Mouse (Mus musculus): ENCODE measurements at regions not wholly inside any gene's neighbourhood (a gene's known extent, or its start where the extent isn't known, plus 50 kb on each side); places are given as distances from the start of the nearest gene placed in this dataset.
A peak's percentile ranks its signal among the peaks of the same experiment; 100 is the strongest.
"Not testable (repeated sequence)": the region's sequence is repeated elsewhere in the genome, so short reads cannot be mapped to it uniquely, and the experiment has no call there.

DNA sequence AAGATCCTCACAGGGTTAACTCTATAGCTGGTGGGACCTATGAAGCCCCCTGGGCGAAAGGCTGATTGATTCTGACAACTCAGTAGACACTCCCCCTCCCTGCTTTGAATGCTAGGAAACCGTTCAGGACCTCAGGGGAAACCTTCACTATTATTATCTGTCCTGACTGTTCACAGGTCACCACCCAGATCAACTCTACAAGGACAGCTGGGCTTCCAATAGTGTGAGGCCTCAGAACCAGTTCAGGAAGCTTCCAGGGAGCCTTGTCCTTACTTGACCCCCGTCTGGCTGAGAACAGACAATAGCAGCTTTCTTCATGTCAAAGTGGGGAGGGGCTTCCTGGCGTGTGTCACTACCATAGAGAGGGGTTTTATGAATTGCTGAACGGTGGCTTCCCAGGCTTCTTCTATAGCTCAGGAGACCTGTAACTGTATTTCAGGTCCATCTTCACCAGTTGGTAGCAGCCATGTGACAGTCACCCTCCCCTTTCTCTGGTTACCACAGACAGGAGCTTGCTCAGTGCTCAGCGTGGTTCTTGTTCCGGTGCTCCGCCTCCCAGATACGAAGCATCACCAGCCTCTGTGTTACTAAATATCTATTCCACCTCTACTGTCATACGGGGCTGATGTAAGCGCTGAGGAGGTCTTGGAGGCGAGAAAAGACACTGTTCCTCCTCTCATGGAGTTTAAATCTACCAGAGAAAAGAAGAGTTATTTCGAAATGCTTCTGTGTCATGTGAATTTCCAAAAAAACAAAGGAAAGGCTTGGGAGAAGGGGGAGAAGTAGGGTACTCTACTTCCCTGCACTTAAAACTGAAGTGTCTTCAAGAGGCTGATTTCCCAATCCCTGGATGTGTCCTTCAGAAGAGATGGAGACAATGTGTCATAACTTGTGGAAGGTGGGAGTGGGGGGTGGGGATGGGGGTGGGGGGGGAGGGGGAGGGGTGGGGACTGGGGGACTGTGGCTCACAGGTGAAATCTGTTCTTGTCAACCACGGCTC is 96.9 kb downstream of the Vcpkmt start:
- no peak for DNase-seq (ENCODE audit: low read depth)

DNA sequence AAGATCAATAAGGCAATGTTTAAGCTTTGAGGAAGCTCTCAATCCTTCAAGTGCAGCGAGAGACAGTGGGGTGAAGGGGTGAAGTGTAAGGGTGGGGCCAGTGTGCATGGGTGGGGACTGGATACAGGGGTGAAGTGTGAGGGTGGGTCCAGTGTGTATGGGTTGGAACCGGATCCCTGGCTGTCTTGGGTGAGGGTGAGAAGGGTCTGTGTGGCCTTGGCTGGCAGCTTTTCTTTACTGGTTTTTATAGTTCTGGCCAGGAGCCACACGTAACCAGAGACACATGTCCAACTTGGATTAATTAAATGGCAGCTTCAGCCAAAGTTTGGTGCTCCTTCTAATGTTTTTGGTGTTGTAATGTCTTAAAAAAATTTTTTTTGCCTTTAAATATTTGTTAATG is 101.4 kb downstream of the Vcpkmt start:
- no peak for DNase-seq (ENCODE audit: low read depth)

DNA sequence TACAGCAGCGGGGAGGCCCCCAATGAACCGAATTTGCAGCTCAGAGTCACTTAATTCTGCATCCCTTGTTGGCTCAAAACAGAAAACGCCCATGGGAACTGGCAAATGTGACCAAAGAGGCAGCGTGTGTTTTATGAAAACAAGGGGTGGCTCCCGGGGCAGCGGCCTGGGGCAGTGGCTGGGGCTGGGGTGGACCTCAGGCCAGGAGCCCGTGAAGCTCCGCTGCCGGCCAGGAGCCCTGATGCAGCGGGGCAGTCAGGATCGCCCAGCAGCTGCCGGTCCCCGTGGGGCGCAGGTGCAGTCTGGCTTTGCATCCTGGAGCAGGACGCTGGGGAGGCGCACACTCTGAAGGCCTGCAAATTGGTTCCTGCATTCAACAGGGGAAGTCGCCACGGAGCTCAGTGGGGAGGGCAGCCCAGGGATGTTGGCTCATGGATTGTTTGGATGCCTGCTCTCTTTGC is 104.4 kb upstream of the Gm9887 start:
- no peak for DNase-seq (ENCODE audit: low read depth)

DNA sequence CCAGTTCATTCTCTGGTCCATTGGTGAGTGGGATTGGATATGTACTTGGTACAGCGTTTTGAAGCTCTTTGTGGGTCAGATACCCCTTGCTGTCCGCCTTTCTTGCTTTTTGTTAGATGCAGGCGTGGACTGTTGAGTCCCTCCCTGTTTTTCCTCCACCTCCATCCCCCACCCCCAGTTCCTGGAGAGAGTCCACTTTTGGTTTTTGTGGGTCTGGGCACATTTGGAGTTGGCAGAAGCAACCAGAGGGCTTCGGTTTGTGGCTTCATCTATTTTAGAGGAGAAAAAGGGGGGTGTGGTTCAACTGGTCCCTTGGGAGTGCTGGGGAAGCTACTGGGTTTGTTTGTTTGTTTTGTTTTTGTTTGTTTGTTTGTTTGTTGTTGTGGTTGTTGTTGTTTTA is 103.9 kb upstream of the Gm9887 start:
- no peak for DNase-seq (ENCODE audit: low read depth)

DNA sequence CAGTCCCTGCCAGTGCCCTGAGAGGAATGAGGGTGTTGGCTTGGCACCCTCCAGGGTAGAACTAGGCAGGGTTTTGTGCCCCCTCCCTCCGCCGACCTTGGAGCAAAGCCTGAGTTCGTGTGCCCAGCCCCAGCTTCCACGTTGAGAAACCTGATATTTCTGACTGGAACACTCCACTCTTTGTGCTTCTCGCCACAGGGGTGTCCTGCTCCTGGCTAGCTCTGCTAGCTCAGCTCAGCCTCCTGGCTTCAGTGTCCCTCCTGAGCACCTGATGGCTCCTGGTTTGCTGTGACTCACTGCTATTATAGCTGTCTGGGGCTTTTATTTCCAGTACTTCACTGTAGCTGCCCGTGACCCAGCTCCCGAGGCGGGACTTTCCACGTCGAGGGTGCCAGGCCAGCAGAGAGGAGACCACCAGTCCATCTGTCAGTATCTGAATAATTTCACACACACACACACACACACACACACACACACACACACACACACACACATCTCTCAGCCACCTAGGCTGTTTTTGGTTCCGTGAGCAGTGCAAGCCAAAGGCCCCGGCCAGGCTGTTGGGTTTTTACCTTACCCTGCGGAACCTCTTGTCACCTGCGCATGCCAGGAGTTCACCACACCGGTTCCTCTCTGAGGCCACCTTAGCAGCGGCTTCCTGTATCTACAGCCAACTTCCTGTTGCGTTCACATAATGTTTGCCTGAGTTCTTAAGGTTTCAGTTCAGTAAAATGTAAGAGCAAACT is 102.8 kb upstream of the Gm9887 start:
- DNase-seq (ENCODE audit: low read depth), result peak; percentile 44

DNA sequence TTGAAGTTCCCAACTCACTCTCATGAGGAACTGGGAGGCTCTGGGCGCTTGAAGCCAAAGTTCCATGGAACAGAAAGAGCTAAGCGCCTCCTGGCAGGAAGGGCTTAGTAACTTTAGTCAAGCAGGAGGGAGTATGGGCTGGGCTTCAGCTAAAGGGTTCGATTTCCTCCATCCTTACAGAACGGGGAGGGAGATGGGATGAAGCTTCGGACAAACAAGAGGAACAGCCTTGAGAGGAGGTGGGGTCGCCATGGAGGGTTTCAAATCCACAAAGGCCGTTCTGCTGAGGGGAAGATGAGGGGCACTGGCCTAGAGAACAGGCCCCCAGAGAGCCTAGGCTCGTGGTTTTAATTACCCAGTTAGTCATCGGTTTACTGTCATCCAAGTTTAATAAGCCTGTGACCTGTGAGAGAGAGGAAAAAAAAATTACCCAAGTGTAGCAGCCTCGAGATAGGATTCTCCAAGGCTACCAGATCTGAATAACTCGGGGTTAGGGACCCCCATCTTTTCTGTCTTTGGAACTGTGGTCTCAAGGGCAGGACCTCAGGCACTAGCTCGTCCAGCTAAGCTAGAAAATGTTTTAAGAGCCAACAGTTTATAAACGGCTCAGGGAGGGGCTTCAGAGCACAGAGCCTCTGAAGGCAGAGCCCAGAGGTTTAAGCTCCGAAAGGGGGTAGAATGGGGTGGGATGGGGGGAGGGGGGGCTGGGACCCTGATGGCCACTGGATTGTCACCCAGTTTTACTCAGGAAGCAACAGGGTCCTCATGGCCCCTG is 102.1 kb upstream of the Gm9887 start:
- no peak for DNase-seq (ENCODE audit: low read depth)

DNA sequence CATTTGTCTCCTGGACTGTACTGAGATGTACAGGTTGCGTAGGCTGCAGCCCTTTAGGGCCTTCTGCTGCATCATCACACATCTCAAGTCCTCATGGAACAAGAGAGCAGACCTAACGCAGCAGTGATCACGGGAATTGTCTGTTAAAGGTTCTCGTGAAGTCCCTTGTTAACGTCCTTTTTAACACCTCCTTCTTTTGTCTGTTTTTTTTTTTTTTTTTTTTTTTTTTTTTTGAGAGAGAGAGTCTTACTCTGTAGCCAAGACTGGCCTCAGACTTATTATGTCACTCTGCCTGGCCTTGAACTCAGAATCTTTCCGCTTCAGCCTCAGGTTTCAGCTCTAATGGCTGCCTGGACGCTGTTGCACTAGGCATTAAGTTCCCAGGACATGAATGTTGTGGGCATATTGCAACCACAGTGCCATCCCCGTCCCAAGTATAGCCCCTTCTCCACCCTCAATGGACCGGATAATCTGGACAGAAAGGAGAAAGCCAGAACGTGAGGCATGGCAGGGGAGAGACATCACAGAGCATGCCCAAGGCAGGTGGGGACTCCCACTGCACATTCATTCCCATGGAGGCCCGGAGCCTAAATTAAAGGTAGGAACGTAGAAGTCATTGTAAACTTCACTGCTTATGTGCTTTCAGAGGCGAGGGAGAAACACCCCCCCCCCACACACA is 101.3 kb upstream of the Gm9887 start:
- no peak for DNase-seq (ENCODE audit: low read depth)

DNA sequence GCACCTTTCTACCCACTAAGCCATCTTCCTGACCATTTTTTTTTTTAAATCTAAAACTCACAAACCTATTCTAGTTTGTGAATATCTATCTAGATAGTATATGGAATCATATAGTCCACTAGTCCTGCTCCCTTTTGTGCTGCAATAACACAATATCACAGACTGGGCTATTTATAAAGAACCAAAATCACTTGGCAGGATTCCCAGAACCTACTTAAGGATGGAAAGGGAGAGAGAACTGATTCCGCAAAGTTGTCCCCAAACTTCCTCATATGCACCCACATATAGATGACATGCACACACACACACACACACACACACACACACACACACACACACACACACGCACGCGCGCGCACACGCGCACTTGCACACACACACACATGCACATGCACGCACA is 100.7 kb upstream of the Gm9887 start:
- DNase-seq (ENCODE audit: low read depth), result no peak

DNA sequence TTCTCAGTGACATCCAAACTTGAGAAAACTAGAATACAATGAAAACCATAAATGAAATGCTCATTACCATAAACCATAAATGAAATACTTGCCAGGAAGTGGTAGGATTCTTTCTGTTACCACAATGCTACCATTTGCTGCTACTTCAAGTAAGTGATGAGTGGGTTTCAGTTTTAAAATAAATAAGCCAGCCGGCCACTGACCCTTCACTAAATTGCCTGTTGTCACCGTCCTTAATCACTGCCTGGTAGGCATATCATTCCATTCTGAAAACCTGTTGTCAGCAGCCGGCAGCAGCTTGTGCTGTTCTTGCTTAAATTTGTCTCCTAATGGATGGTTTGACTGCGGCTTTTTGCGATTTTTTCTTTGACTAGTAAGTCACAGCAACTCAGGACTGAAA is 99.6 kb upstream of the Gm9887 start:
- DNase-seq (ENCODE audit: low read depth), result no peak

DNA sequence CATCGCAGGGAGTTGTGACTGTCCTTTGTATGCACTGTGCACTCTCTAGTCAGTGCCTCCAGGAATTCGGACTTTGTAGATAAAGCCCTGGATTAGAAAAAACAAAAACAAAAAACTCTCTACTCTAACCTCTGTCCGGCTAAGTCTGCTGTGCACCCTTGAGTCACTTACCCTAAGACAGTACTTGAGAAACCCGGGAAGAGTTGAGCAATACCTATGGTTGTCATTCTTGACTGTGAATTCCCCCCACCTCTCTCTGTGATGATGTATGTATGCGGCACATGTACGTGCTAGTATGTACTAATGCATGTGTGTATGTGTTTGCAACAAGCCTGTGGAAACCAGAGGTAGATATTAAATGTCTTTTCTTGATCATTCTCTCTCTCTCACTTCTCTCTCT is 96.7 kb upstream of the Gm9887 start:
- DNase-seq (ENCODE audit: low read depth), result no peak

DNA sequence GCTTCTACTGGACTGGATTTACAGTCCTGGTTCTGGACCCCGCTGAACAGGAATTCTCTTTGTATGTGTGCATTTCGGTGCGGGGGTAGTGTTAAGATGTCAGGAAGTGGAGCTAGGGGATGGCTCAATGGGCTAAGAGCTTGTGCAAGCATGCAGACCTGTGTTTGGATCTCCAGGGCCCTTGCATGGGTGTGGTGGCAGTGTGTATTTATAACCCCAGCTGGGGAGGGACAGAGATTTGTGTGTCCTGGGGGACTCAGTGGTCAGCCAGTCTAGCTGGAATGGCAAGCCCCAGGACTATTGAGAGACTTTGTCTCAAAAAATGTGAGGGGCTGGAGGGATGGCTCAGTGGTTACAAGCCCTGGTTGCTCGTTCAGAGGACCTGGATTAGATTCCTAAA is 95.1 kb upstream of the Gm9887 start:
- DNase-seq (ENCODE audit: low read depth), result no peak

DNA sequence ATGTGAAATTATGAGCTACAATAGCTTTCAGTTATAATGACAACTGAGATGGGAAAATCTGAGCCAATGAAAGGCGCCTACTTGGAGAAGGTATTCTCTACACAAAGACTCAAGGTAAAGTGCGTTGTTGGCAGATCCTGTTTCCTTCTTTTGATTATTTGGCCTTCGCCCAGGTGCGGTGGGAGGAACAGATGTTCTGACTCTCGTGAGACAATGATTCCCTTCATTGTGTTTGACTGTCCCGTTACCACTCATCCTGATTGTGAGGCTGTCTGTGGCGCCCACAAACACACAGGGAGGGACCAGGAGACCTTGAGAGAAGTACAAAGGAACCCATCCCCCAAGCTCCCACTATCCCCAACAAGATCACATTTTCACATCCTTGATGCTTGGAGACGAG is 92.6 kb upstream of the Gm9887 start:
- DNase-seq (ENCODE audit: low read depth), result no peak

DNA sequence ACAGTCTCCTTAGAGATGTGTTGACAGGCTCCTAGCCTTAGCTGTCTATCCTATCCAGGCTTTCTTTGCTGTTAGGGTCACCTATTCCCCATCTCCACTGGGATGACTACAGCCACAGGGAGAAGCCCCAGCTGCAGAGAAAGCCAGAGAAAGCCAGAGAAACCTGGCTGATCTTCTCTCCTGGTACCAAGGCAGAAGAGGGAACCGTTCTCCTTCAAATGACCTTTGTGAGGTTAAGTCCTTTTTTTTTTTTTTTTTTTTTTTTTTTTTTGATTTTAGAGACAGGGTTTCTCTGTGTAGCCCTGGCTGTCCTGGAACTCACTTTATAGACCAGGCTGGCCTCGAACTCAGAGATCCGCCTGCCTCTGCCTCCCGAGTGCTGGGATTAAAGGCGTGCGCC is 91.1 kb upstream of the Gm9887 start:
- DNase-seq (ENCODE audit: low read depth), result not testable (repeated sequence)

DNA sequence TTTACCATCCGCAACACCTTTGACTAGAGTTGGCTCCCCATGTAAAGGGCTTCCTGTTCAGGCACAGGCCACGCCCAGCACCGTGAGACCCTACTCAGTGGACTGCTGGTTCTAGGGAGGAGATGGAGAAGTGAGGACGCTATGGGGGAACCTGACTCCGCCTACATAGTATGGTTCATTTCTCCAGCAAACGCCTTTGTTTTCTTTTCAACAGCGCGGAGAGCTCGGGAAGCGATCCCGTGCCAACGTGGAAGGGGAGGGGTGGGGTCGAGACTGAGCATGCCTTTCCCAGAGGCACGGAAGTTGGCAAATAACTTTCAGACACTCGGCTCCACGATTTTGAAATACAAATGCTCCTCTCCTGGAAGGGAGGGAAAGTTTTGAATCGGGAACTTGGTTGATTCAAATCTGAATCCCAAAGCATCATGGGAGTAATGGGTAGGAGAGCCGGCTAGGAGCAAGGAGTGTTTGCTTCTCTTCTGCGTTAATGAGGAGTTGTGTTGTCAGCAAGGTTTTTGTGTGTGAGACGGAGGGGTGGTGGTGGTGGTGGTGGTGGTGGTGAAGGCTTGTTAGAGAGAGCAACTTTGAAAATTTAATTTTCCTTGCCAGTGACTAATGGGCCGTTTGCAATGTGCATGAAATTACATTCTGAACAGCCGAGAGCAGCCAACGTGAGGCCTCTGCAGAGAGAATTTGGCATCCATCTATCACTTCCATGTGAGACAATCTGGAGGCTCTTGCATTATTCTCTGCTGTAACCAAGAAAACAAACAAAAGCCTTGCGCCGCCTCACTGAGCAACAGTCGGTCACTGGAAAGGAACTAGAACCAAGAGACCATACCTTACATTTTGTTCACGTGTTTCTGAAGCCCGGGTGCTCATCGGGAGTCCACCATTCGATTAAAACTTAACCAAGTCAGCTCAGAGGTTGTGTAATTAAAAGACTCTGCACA is 89.9 kb upstream of the Gm9887 start:
- no peak for DNase-seq (ENCODE audit: low read depth)

DNA sequence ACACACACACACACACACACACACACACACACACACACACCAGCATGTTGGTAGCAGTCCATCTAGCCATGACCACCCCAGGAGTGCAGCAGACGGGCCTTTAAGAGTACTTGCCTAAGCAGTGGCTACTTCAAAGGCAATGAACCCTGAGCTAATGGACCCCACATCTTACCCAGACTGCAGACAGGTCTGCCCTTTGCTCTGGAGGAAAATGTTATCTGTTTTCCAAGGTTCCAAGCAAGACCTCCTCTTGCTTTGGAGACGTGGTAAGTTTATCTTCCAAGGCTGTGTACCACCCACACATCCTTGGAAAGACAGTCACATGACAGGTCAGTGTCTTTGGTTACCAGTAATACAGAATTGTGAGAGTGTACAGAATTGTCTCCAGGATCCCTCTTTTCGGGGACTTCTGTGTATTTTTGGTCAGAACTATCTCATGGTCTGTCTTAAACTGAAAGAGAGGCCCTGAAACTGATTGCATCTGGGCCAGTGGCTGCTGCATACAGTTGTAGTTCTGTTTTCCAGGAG is 88.4 kb upstream of the Gm9887 start:
- DNase-seq (ENCODE audit: low read depth), result no peak

DNA sequence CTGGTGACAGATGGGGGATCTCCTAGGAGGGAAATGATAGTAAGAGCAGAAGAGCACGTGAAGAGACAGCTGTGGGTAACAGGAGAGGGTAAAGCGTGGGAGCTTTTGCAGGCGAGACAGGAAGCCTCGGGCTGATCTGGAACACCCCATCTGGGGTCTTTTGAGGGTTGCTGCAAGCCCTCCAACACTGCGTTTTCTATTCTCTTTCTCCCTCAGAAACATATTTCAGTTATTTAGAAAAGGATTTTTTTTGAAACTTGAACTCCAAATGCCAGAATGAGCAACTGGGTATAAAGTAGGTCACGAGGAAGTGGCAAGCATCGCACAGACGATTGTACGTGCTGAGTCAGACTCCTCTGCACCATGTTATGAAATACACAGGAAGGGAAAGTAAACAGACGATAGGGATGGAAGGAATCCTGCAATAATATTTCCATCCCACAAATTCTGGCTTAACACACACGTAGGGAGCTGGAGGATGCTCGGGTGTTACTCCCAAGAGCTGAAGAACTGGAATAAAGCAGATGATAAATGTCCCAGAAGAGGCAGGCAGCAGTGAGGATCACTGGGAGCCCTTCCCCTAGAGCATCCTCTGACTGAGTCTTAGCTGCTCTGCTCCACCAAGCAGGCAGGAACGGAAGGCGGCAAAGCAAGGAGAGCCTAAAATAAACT is 86.0 kb upstream of the Gm9887 start:
- no peak for DNase-seq (ENCODE audit: low read depth)

DNA sequence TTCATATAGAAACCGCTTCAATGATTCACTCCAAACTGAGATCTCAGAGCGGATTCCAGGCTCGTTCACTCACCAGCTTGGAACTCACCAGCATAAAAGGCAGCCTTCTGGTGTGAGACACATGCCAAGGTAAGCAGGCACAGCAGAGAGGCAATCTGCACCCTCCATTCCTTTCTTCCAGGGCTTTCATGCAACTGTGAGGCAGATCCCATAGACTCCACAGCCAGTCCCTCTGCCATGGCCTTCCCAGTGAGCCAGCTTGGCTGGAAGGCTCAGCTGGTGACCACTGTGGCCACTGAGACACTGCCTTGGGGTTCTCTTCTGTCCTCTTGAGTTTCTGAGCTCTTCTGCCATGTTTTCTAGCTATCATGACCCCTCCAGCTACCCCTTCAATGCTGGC is 84.5 kb upstream of the Gm9887 start:
- DNase-seq (ENCODE audit: low read depth), result no peak

DNA sequence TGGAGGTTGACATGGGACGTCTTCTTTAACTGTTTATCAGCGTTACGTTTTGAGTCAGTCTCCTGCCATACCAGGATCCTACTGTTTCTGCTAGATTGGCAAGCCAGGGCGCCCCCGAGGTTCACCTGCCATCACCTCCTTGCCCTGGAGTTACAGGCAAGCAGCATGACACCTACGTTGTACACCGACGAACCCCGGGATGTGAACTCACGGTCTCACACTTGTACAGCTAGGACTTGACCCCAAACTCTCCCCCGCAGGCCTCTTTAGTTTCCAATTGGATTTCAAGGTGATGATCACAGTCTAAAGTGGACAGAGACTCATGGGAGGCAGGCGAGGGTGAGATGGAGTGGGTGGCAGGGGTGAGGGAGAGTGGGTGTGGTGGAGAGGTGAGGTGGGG is 83.9 kb upstream of the Gm9887 start:
- DNase-seq (ENCODE audit: low read depth), result no peak

DNA sequence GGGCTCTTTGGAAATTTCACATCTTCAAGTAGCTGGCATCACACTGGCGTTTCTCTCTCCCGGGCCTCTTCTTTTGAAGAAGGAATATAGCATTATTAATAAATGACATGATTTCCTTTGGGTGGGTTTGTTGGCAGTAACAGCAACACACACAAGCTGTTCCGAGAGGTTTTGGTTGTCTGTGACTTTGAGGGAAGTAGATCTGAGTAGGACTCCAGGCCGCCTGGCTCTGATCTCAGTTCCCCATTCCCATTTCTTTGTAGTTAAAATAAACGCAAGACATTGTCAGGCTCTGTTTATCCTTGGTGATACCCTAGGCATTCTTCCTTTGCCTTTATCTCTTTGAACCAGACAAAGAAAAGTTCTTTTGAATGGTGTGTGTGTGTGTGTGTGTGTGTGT is 83.3 kb upstream of the Gm9887 start:
- DNase-seq (ENCODE audit: low read depth), result no peak

DNA sequence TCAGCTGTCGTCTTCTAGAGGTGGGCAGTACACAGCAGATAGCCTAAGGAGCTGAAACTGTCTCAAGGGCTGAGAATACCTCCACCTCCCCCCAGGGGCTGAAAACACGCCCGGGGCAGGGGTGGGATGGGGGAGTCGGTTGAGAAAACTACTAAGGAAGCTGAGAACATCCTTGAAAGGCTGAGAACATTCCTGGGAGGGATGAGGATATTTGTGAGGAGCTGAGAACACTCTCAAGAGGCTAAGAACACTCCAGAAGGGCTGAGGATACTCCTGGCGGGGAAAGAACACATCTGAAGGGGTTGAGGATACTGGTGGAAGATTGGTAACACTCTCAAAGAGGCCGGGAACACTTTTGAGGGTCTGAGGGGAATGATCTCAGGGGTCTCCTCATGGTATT is 81.3 kb upstream of the Gm9887 start:
- no peak for DNase-seq (ENCODE audit: low read depth)

Measured in c-Kit-positive CD71-negative TER-119-negative erythroid progenitor cells, embryonic 14.5 days (primary cell).